Mouse (Mus musculus): ENCODE data around the gene Dync2h1. TPM values are rescaled to one million over a fixed set of nuclear protein-coding genes. Genes with fewer than 3 reads are reported as not detected.
"Not testable (repeated sequence)": the region's sequence is repeated elsewhere in the genome, so short reads cannot be mapped to it uniquely, and the experiment has no call there.

Gene Dync2h1
- 8.0 and 8.1 TPM in 2 replicates for polyA plus RNA-seq (2014; fragmentation: Nextera tagmentation; extraction: Ambion mirVana)

DNA sequence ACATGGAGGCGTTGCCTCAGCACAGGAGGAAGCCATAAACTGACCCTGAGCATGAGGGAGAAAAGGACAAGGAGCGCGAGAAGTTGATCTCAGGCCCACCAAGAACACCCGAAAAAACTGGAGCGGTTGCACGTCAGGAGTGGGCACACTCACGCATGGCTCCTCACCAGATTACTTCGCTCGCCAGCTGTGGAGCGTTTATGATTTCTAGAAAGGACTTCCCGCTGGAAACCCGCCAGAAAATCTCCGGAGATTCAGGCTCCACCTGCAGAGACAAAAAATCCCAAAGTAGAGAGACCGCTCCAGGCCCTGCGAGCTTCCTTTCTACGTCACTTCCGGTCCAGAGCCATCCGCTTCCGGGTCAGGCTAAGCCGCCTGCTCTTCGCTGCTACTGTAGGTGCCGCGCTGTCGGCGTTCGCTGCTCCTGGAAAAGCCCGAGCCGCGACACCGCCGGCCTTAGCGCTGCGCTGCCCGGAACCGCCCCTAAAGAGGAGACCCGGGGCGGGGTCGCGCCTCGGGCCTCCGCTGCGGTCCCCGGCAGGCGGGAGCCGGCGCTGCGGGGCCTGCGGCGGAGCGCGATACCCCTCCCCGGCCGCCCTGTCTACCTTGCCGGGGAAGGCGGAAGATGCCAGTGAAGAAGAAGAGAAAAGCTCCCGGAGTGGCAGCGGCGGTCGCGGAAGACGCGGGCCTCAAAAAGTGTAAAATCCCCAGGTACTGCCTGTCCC is at the start of gene Dync2h1, which contains the start of gene Dcun1d5:
Dync2h1 (minus strand) TSS at position 275 of the 725 bp plus-strand sequence.
Dcun1d5 (plus strand) TSS at position 349 of the 725 bp plus-strand sequence.
- Histone ChIP-seq H3K27ac (ENCODE audit: low read depth, low read length) (peak within 1 kb of the TSS; percentile 95), H3K4me3 (ENCODE audit: low read depth, low read length) (peak within 1 kb of the TSS; percentile 81), H3K36me3 (ENCODE audit: control insufficient read depth, insufficient read depth, low read length) (no peaks in the 10 kb centered on the region), H3K27me3 (replicated peaks; ENCODE audit: control insufficient read depth, insufficient read depth, low read length) (no peaks in the 10 kb centered on the region), H3K9me3 (ENCODE audit: control insufficient read depth, low read length) (no peaks in the 10 kb centered on the region), H3K9ac (ENCODE audit: low read depth, low read length) (peak within 1 kb of the TSS; percentile 78), H3K4me2 (peak within 1 kb of the TSS; percentile 91), H3K4me1 (replicated peaks; ENCODE audit: control insufficient read depth, insufficient read depth, low read length) (peaks cover 2% of the 10 kb centered on the region; the same call in 1 of the 2 replicates)
- under 1% methylated on average over 62 of the region's 62 CpGs for WGBS
- DNase-seq (ENCODE audit: low spot score) (peak; percentile 90), ATAC-seq (replicated peaks; ENCODE audit: low FRiP score) (peak; percentile 98)

DNA sequence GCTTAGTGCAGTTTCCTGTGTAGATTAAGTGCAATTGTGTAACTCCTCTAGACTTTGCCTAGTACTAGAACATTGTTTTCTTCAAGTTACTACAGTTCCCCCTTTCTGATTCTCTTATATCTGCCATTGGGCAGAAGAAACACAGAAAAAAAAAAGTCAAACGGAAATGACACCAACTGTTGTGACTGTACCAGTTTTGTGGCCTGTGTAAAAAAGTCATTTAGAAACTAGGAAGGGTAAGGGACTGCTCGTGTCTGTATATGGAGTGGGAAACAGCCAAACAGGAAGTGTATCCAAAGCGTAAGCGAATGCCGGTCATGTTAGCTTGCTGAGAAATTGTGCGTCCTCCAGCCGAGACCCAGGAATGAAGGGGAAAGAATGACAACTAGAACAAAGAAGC is 37.2 kb upstream of the Dync2h1 start:
- 84% methylated on average over 7 of the region's 7 CpGs for WGBS
- H3K4me1 ChIP-seq (replicated peaks; ENCODE audit: control insufficient read depth, insufficient read depth, low read length): no peaks in the 10 kb centered on the region
- DNase-seq (ENCODE audit: low spot score): no peak
- H3K4me3 ChIP-seq (ENCODE audit: low read depth, low read length): no peak overlapping the region
- no peak for ATAC-seq (replicated peaks; ENCODE audit: low FRiP score)
- no peaks in the 10 kb centered on the region for H3K27me3 ChIP-seq (replicated peaks; ENCODE audit: control insufficient read depth, insufficient read depth, low read length)
- no peaks in the 10 kb centered on the region for H3K36me3 ChIP-seq (ENCODE audit: control insufficient read depth, insufficient read depth, low read length)
- H3K4me2 ChIP-seq: no peak overlapping the region
- H3K9me3 ChIP-seq (ENCODE audit: control insufficient read depth, low read length): no peaks in the 10 kb centered on the region
- no peak overlapping the region for H3K27ac ChIP-seq (ENCODE audit: low read depth, low read length)
- H3K9ac ChIP-seq (ENCODE audit: low read depth, low read length): no peak overlapping the region

DNA sequence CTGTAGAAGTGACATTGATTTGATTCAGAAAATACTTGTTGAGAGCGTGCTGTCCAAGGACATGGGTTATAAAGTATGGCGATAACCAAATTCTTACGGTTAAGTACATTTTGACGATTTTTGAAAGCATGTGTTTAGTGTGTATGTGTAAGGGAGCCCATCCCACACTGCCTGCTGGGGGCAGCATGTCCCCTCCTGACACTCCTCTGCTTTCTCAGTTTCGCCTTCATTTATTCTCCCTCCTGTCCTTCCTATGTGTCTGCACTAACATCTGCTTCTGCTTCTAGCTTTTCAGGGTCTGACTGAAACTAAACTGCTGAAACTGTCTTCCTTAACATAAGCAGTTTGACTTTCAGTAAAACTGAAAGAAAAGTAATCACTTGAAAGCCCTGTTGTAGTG is 36.8 kb upstream of the Dync2h1 start:
- no peaks in the 10 kb centered on the region for H3K36me3 ChIP-seq (ENCODE audit: control insufficient read depth, insufficient read depth, low read length)
- no peak overlapping the region for H3K4me2 ChIP-seq
- no peak overlapping the region for H3K9ac ChIP-seq (ENCODE audit: low read depth, low read length)
- no peak overlapping the region for H3K4me3 ChIP-seq (ENCODE audit: low read depth, low read length)
- ATAC-seq (replicated peaks; ENCODE audit: low FRiP score) (no peak), DNase-seq (ENCODE audit: low spot score) (no peak)
- no peaks in the 10 kb centered on the region for H3K27me3 ChIP-seq (replicated peaks; ENCODE audit: control insufficient read depth, insufficient read depth, low read length)
- H3K4me1 ChIP-seq (replicated peaks; ENCODE audit: control insufficient read depth, insufficient read depth, low read length): no peaks in the 10 kb centered on the region
- 89% methylated on average over 5 of the region's 5 CpGs for WGBS
- no peak overlapping the region for H3K27ac ChIP-seq (ENCODE audit: low read depth, low read length)
- H3K9me3 ChIP-seq (ENCODE audit: control insufficient read depth, low read length): no peaks in the 10 kb centered on the region

DNA sequence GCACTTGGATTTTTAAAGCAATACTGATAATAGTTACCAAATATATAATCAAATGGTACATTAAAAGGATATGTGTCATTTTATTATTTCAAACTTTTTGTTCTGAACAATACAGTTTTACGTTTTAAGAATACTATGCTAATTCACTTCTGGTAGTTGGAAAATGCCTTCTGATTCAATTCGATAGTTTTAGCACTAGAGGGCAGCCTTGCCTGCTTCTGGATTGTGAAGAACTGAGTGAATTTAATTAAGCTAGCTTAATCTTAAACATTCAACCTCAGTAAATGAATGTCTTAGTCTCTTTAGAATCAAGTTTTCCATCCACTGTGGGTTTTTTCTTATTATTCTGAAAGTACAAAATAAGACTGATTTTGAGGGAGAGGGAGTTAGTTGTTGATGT is 32.0 kb upstream of the Dync2h1 start:
- H3K4me1 ChIP-seq (replicated peaks; ENCODE audit: control insufficient read depth, insufficient read depth, low read length): no peaks in the 10 kb centered on the region
- H3K9ac ChIP-seq (ENCODE audit: low read depth, low read length): no peak overlapping the region
- H3K27me3 ChIP-seq (replicated peaks; ENCODE audit: control insufficient read depth, insufficient read depth, low read length): no peaks in the 10 kb centered on the region
- ATAC-seq (replicated peaks; ENCODE audit: low FRiP score) (no peak), DNase-seq (ENCODE audit: low spot score) (no peak)
- H3K4me2 ChIP-seq: no peak overlapping the region
- WGBS: 52% methylated on average over 2 of the region's 2 CpGs
- H3K4me3 ChIP-seq (ENCODE audit: low read depth, low read length): no peak overlapping the region
- H3K36me3 ChIP-seq (ENCODE audit: control insufficient read depth, insufficient read depth, low read length): peaks cover 5% of the 10 kb centered on the region; the same call in 1 of the 2 replicates
- no peaks in the 10 kb centered on the region for H3K9me3 ChIP-seq (ENCODE audit: control insufficient read depth, low read length)
- no peak overlapping the region for H3K27ac ChIP-seq (ENCODE audit: low read depth, low read length)

DNA sequence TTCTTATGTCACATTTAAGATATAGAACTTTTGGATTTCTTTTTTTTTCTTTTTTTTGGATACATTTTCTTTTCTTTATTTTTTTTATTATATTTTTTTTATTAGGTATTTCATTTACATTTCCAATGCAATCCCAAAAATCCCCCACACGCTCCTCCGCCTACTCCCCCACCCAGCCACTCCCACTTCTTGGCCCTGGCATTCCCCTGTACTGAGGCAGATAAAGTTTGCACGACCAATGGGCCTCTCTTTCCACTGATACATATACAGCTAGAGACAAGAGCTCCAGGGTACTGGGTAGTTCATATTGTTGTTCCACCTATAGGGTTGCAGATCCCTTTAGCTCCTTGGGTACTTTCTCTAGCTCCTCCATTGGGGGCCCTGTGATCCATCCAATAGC is 6.4 kb upstream of the Dync2h1 start:
- not testable (repeated sequence) for H3K9me3 ChIP-seq (ENCODE audit: control insufficient read depth, low read length); H3K9ac ChIP-seq (ENCODE audit: low read depth, low read length); H3K27ac ChIP-seq (ENCODE audit: low read depth, low read length); H3K4me2 ChIP-seq; H3K36me3 ChIP-seq (ENCODE audit: control insufficient read depth, insufficient read depth, low read length); H3K4me3 ChIP-seq (ENCODE audit: low read depth, low read length); DNase-seq (ENCODE audit: low spot score); H3K27me3 ChIP-seq (replicated peaks; ENCODE audit: control insufficient read depth, insufficient read depth, low read length); H3K4me1 ChIP-seq (replicated peaks; ENCODE audit: control insufficient read depth, insufficient read depth, low read length)
- 81% methylated on average over 3 of the region's 3 CpGs for WGBS
- peak; percentile 72 for ATAC-seq (replicated peaks; ENCODE audit: low FRiP score)

DNA sequence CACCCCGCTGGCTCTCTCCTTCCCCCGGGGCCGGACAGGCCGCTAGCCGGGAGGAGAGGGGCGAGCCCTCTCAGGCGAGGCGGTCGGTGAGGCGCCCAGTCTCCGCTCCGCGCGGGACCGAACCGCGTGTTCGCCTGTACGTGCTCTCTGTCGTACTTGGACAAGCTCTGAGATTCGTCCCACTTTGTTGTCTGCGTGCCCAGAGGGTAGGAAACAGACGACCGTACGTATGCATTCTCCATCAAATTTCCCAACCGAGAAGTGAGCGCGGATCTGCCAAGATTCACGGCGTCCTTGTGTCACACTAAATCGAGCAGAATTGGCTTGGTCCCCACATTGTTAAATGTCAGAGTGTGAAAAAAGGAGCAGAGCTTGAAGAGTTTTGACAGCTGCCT is 648 bp upstream of the Dync2h1 start:
- H3K9ac ChIP-seq (ENCODE audit: low read depth, low read length): peak overlapping the region; percentile 78
- peaks cover 2% of the 10 kb centered on the region; the same call in 1 of the 2 replicates for H3K4me1 ChIP-seq (replicated peaks; ENCODE audit: control insufficient read depth, insufficient read depth, low read length)
- H3K4me3 ChIP-seq (ENCODE audit: low read depth, low read length): peak overlapping the region; percentile 81
- DNase-seq (ENCODE audit: low spot score) (no peak), ATAC-seq (replicated peaks; ENCODE audit: low FRiP score) (peak; percentile 79)
- H3K4me2 ChIP-seq: peak overlapping the region; percentile 91
- under 1% methylated on average over 29 of the region's 31 CpGs for WGBS
- no peaks in the 10 kb centered on the region for H3K9me3 ChIP-seq (ENCODE audit: control insufficient read depth, low read length)
- no peaks in the 10 kb centered on the region for H3K27me3 ChIP-seq (replicated peaks; ENCODE audit: control insufficient read depth, insufficient read depth, low read length)
- peak overlapping the region; percentile 95 for H3K27ac ChIP-seq (ENCODE audit: low read depth, low read length)
- no peaks in the 10 kb centered on the region for H3K36me3 ChIP-seq (ENCODE audit: control insufficient read depth, insufficient read depth, low read length)

DNA sequence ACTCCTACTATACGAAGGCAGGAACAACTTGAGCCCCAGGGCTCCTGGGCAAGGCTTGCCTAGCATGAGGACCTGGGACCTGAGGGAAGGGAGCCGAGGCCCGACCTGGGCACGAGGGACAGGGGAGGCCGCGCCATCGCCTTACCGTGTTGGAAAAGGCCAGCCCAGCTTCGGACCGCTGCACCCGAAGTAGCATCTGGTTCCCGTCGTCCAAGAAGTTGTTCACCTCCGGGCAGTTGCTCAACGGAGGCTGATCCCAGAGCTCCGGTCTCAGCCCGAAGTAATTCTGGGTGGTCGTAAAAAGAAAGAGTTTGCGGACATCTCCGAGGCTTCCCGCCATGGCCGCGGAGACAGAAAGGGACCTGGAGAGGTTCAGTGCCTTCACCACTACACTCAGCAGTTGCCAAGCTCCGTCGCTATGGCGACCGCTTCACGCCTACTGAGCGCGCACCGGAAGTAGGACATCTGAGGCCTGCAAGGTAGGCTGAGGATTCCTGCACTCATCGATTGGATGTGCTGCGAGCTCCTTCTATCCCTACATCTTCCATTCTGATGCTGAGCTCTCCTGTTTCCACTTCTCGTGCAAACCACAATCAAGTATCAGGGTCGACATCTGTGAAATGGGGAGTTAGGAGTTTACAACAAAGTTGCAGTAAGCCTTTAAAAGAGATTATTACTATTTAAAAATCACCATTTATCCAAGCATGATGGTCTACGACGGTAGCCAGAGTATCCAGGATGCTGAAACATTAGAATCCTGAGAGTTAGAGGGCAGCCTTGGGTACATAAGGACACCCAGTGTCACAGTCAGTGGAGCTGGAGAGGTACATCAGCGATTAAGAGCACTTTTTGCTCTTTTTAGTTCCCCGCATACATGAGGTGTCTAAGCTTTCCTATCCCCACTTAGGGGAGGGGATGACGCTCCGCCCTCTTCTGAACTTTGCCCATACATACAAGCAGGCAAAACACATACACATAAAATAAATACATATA is 7.3 kb downstream of the Dync2h1 start:
- peak; percentile 98 for ATAC-seq (replicated peaks; ENCODE audit: low FRiP score)
- Histone ChIP-seq H3K9me3 (ENCODE audit: control insufficient read depth, low read length) (no peaks in the 10 kb centered on the region), H3K27ac (ENCODE audit: low read depth, low read length) (no peak overlapping the region), H3K4me3 (ENCODE audit: low read depth, low read length) (peak overlapping the region; percentile 59), H3K9ac (ENCODE audit: low read depth, low read length) (peak overlapping the region; percentile 35), H3K4me1 (replicated peaks; ENCODE audit: control insufficient read depth, insufficient read depth, low read length) (0 out of 2 replicates have a peak, but pooled peaks cover 2% of the 10 kb centered on the region), H3K36me3 (ENCODE audit: control insufficient read depth, insufficient read depth, low read length) (no peaks in the 10 kb centered on the region), H3K4me2 (peak overlapping the region; percentile 72), H3K27me3 (replicated peaks; ENCODE audit: control insufficient read depth, insufficient read depth, low read length) (no peaks in the 10 kb centered on the region)
- DNase-seq (ENCODE audit: low spot score): peak; percentile 71
- WGBS: 14% methylated on average over 41 of the region's 41 CpGs

DNA sequence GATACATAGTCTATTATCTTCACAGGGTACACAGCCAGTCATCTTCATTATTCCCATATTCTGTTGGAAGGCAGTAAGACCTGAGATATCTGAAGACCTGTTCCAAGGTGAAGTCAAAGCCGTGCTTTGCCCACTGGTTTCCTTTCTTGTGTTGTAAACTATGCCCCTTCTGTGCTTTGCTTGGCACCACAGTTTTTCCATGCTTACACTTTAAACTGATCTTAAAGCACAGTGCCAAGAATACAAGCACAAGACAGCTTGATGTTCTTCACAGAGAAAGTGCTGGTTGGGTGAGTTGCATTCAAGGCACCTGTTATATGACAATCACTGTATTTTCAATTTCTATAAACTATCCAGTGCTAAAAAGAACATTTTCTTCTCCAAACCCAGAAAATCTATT is 10.5 kb downstream of the Dync2h1 start:
- H3K36me3 ChIP-seq (ENCODE audit: control insufficient read depth, insufficient read depth, low read length): no peaks in the 10 kb centered on the region
- H3K9ac ChIP-seq (ENCODE audit: low read depth, low read length): no peak overlapping the region
- no peak overlapping the region for H3K27ac ChIP-seq (ENCODE audit: low read depth, low read length)
- ATAC-seq (replicated peaks; ENCODE audit: low FRiP score): no peak
- H3K27me3 ChIP-seq (replicated peaks; ENCODE audit: control insufficient read depth, insufficient read depth, low read length): no peaks in the 10 kb centered on the region
- H3K4me1 ChIP-seq (replicated peaks; ENCODE audit: control insufficient read depth, insufficient read depth, low read length): 0 out of 2 replicates have a peak, but pooled peaks cover 2% of the 10 kb centered on the region
- WGBS: 91% methylated on average over 1 of the region's 1 CpGs
- no peaks in the 10 kb centered on the region for H3K9me3 ChIP-seq (ENCODE audit: control insufficient read depth, low read length)
- no peak for DNase-seq (ENCODE audit: low spot score)
- no peak overlapping the region for H3K4me2 ChIP-seq
- H3K4me3 ChIP-seq (ENCODE audit: low read depth, low read length): no peak overlapping the region

Data from liver, embryonic 11.5 days (tissue).